Mouse (Mus musculus) stomach, embryonic 16.5 days (tissue): ENCODE data around the gene Aldh1l1. TPM values are rescaled to one million over a fixed set of nuclear protein-coding genes. Genes with fewer than 3 reads are reported as not detected.

ENCODE experiments used
- ATAC-seq: fragments of 200-750 bp; cut with Nextera tagmentation; 2 replicates; pipeline ENCODE4 v1.8.0; 2017; ENCODE audit warnings: moderate number of reproducible peaks, moderate TSS enrichment; ENCODE audit not compliant: insufficient read depth, low FRiP score
- H3K27ac ChIP-seq: fragments of 300-500 bp; sonication (generic); 2 replicates; pipeline ENCODE4 v1.5.1; 2014; ENCODE audit warnings: low read length
- H3K27me3 ChIP-seq: fragments of 300-500 bp; sonication (generic); 2 replicates; pipeline ENCODE4 v1.6.1; 2014; ENCODE audit warnings: low read length, control low read depth, mixed read lengths; ENCODE audit not compliant: control insufficient read depth, insufficient read depth
- H3K36me3 ChIP-seq: fragments of 300-500 bp; sonication (generic); 2 replicates; pipeline ENCODE4 v1.6.1; 2014; ENCODE audit warnings: low read length; ENCODE audit not compliant: control insufficient read depth, insufficient read depth
- H3K4me1 ChIP-seq: fragments of 300-500 bp; sonication (generic); 2 replicates; pipeline ENCODE4 v1.6.1; 2014; ENCODE audit warnings: low read length, control low read depth, mixed read lengths; ENCODE audit not compliant: control insufficient read depth, insufficient read depth
- H3K4me2 ChIP-seq: fragments of 300-500 bp; sonication (generic); 2 replicates; pipeline ENCODE4 v1.6.1; 2014; ENCODE audit warnings: low read depth, low read length, mixed read lengths
- H3K4me3 ChIP-seq: fragments of 300-500 bp; sonication (generic); replicated peaks from 2 replicates; pipeline ENCODE4 v1.5.1; 2014; ENCODE audit warnings: mild to moderate bottlenecking, low read length
- H3K9ac ChIP-seq: fragments of 300-500 bp; sonication (generic); 2 replicates; pipeline ENCODE4 v1.6.1; 2014; ENCODE audit warnings: low read length
- H3K9me3 ChIP-seq: fragments of 300-500 bp; sonication (generic); replicated peaks from 2 replicates; pipeline ENCODE4 v1.6.1; 2016; ENCODE audit warnings: low read length, control low read depth; ENCODE audit not compliant: control insufficient read depth
- WGBS: fragments of 180-500 bp; shearing (Covaris S2); extraction: QIAGEN DNeasy Blood & Tissue Kit; methylation state at CpG from one replicate; pipeline ENCODE4 v1.1.7; 2014; 5-methylcytosine and 5-hydroxymethylcytosine counted together
- polyA plus RNA-seq: library from polyadenylated mRNA; unstranded; fragments of >200 nt; fragmentation: Nextera tagmentation; extraction: Ambion mirVana; gene quantifications from 2 replicates; pipeline ENCODE4 v1.2.1, GENCODE M21; 2015

Aldh1l1 gene
- polyA plus RNA-seq, 1 experiment from 2014 or later: 13.1 TPM

- WGBS: 48% methylated on average over 6 of the region's 6 CpGs
- Histone ChIP-seq H3K4me2 (no peak overlapping the region), H3K4me1 (peaks cover 8% of the 10 kb centered on the region; the same call in 1 of the 2 replicates), H3K4me3 (no peak overlapping the region), H3K9me3 (no peaks in the 10 kb centered on the region), H3K27me3 (no peaks in the 10 kb centered on the region), H3K27ac (no peak overlapping the region), H3K9ac (no peak overlapping the region), H3K36me3 (no peaks in the 10 kb centered on the region)
- no peak for ATAC-seq
Measured at GRCm38 (mm10) chr6:90608186-90608585, 122.0 kb downstream of the Aldh1l1 start.

- Histone ChIP-seq H3K27ac (no peak overlapping the region), H3K36me3 (no peaks in the 10 kb centered on the region), H3K27me3 (no peaks in the 10 kb centered on the region), H3K9me3 (no peaks in the 10 kb centered on the region), H3K4me1 (0 out of 2 replicates have a peak, but pooled peaks cover 3% of the 10 kb centered on the region), H3K4me3 (no peak overlapping the region), H3K4me2 (no peak overlapping the region), H3K9ac (no peak overlapping the region)
- 89% methylated on average over 5 of the region's 5 CpGs for WGBS
- ATAC-seq: no peak
Measured at GRCm38 (mm10) chr6:90610248-90610647, 124.0 kb downstream of the Aldh1l1 start.

GRCm38 (mm10) chr6:90613277-90613676, 127.0 kb downstream of the Aldh1l1 start:
- no peak for ATAC-seq
- Histone ChIP-seq H3K9ac (no peak overlapping the region), H3K27me3 (no peaks in the 10 kb centered on the region), H3K4me2 (no peak overlapping the region), H3K4me1 (no peaks in the 10 kb centered on the region), H3K27ac (no peak overlapping the region), H3K4me3 (no peak overlapping the region), H3K9me3 (no peaks in the 10 kb centered on the region), H3K36me3 (no peaks in the 10 kb centered on the region)
- 77% methylated on average over 8 of the region's 8 CpGs for WGBS

DNA sequence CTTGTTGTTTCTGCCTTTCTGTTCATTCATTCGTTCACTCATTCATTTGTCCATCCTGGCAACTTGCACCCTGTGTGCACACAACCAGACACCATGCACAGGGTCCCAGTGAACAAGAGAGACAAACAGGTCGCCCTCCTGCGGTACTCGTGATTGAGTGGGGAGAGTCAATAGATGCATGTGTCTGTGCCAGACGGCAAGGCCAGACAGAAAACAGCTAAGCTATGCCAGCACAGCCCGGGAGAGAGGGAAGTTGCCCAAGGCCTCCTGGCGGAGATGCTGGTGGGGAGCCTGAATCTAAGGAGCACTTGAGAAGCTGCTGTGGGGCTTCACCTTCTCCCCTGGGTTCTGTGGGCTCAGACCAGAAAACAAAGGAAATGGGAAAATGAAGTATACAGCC, 129.1 kb downstream of the Aldh1l1 start:
- Histone ChIP-seq H3K9ac (no peak overlapping the region), H3K4me3 (no peak overlapping the region), H3K27me3 (no peaks in the 10 kb centered on the region), H3K27ac (no peak overlapping the region), H3K36me3 (no peaks in the 10 kb centered on the region), H3K9me3 (no peaks in the 10 kb centered on the region), H3K4me2 (no peak overlapping the region), H3K4me1 (peaks cover 7% of the 10 kb centered on the region; the same call in 1 of the 2 replicates)
- no peak for ATAC-seq
- WGBS: 79% methylated on average over 7 of the region's 7 CpGs

- Histone ChIP-seq H3K27me3 (no peaks in the 10 kb centered on the region), H3K4me2 (no peak overlapping the region), H3K4me1 (peaks cover 10% of the 10 kb centered on the region), H3K9ac (no peak overlapping the region), H3K4me3 (no peak overlapping the region), H3K27ac (no peak overlapping the region), H3K36me3 (no peaks in the 10 kb centered on the region), H3K9me3 (no peaks in the 10 kb centered on the region)
- ATAC-seq: no peak
- 72% methylated on average over 6 of the region's 6 CpGs for WGBS
Measured at GRCm38 (mm10) chr6:90615991-90616390, 129.8 kb downstream of the Aldh1l1 start.

GRCm38 (mm10) chr6:90616481-90616880, 130.3 kb downstream of the Aldh1l1 start:
- Histone ChIP-seq H3K9ac (no peak overlapping the region), H3K27me3 (no peaks in the 10 kb centered on the region), H3K4me1 (peaks cover 15% of the 10 kb centered on the region), H3K9me3 (no peaks in the 10 kb centered on the region), H3K27ac (no peak overlapping the region), H3K4me3 (no peak overlapping the region), H3K36me3 (no peaks in the 10 kb centered on the region), H3K4me2 (no peak overlapping the region)
- WGBS: 81% methylated on average over 6 of the region's 6 CpGs
- no peak for ATAC-seq

DNA sequence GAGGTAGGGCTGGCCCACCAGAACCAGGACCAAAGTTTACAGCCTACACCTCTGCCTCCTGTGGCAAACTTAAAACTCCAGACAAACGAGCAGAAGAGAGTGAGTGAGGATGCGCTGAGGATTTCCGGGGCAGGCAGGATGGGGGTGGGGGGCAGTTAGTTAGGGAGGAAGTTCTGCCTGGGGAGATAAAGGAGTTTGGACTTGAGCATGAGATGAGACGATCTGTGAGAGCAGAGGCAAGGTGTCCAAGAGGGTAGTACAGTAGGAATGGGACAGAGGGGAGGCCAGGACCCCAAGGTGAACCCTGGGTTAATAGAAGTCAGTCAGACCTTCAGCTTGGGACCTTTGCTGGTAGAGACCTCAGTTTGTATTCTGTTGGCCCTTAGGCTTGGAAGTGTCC, 132.0 kb downstream of the Aldh1l1 start:
- no peak overlapping the region for H3K27ac ChIP-seq
- WGBS: 68% methylated on average over 4 of the region's 4 CpGs
- no peak overlapping the region for H3K4me2 ChIP-seq
- no peak for ATAC-seq
- peaks cover 27% of the 10 kb centered on the region for H3K4me1 ChIP-seq
- no peak overlapping the region for H3K4me3 ChIP-seq
- no peaks in the 10 kb centered on the region for H3K36me3 ChIP-seq
- no peaks in the 10 kb centered on the region for H3K9me3 ChIP-seq
- no peaks in the 10 kb centered on the region for H3K27me3 ChIP-seq
- H3K9ac ChIP-seq: peak overlapping the region; percentile 7; the same call in 1 of the 2 replicates

DNA sequence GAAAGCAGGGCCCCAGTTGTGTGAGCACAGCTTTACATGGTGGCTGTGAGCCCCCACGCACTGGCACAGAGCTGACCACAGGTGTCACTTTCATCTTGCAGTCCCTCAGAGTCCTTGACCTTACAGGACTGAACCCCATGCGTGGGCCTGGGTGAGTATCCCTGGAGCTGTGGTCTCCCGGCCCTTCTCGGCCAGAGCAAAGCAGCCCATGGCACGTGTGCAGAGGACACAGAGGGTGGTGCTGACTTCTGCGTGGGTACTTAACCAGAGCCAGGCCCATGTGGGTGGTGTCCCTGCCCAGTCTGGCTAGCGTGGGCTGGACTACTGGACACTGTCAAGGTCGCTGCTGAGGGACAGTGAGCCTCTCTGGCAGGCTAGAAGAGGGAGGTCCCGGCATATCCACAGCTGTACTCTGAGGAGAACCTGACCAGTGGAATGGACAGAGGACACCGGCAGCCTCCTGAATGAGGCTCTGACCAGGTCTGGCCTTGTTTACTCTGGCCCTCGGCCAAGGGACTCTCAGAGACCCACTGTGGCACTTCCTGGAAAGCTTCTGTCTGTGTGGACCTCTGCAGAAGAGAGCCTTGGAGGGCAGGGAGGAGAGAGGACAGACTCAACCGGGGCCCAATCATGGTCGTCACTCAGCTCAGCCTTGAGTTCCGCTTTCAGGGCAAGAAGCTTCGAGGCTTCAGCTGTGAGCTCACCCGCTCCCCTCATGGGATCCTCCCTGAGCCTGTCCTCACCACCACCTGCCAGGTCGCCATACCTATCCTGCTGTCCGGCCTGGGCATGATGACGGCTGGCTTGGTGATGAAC, 132.8 kb downstream of the Aldh1l1 start:
- Histone ChIP-seq H3K27me3 (no peaks in the 10 kb centered on the region), H3K9me3 (no peaks in the 10 kb centered on the region)

DNA sequence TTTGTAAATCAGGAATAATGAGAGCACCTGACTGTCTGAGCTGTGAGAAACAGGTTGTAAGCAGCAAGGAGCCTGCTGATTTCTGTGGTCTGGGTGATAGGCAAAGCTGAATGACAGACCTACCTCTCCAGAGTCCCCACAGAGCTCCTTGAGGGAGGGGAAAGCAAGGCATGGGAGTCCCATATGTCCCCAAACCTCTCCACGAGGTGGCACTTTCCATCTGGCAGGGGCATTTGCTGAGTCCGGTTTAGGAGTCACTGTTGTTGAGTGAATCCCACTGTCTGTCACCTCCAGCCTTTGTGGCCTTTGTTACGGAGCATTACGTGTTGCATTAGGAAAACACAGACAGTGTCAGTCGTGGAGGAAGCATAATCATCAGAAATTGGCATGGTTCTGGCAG, 133.7 kb downstream of the Aldh1l1 start:
- Histone ChIP-seq H3K9ac (no peak overlapping the region), H3K36me3 (no peaks in the 10 kb centered on the region), H3K27ac (no peak overlapping the region), H3K9me3 (no peaks in the 10 kb centered on the region), H3K4me2 (no peak overlapping the region), H3K4me1 (peaks cover 32% of the 10 kb centered on the region), H3K27me3 (no peaks in the 10 kb centered on the region), H3K4me3 (no peak overlapping the region)
- no peak for ATAC-seq
- 80% methylated on average over 5 of the region's 5 CpGs for WGBS

More for the DNA sequence above, 132.8 kb downstream of the Aldh1l1 start:
- peak; percentile 49 for ATAC-seq
- Histone ChIP-seq H3K36me3 (no peaks in the 10 kb centered on the region), H3K4me2 (no peak overlapping the region), H3K4me1 (peaks cover 30% of the 10 kb centered on the region), H3K4me3 (no peak overlapping the region), H3K9ac (peak overlapping the region; percentile 7), H3K27ac (no peak overlapping the region)
- WGBS: 58% methylated on average over 19 of the region's 19 CpGs
